Mouse (Mus musculus): ENCODE results near the gene Lsamp.

DNA sequence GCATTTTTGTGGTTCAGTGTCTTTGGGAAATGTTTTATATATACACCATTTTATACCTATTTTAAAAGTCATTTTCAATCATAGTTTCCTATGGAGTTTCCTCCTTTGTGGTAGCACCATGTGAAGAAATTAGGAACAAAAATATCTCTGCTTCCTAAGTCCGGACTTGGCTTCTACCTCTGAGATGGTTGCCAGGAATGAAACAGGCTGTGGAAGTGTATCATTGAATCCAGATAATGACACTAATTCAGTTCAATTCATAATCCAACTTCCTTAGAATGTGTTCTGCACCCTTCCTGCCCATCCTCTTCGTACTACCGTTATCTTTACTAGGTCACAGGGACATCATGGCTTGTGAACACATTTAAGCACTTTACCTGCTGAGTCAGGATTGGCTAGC lies 1973.7 kb downstream of the Lsamp start:
- no peak for TF ChIP-seq CTCF (IDR thresholded peaks at IDR 0.05; ENCODE audit: low read depth, low read length)
- TF ChIP-seq POLR2A (IDR thresholded peaks at IDR 0.05; ENCODE audit: extremely low read depth, insufficient read depth, low read length): no peak
